Mouse (Mus musculus): ENCODE data around the gene Ddx23. TPM values are rescaled to one million over a fixed set of nuclear protein-coding genes. Genes with fewer than 3 reads are reported as not detected.

Ddx23 gene
- total RNA-seq (2021) (10 to 100 TPM; 65.5 to 84.6 TPM), polyA plus RNA-seq (2012; rRNA removed) (25.6 and 27.7 TPM in 2 replicates)
- long read RNA-seq, transcript Ddx23-201 (17 exons, 3,187 nt): major isoform, 10 of 17 reads
- long read RNA-seq, partial matches to known transcripts: 0 of 17 reads
- long read RNA-seq, other reads (novel, unspliced or antisense): 7 of 17 reads

GRCm38 (mm10) chr15:98662567-98663545 lies at the start of gene Ddx23:
TSS of gene Ddx23 (minus strand) at chr15:98662894.
- peak; percentile 97 for DNase-seq

- DNase-seq: peak; percentile 63
Measured at GRCm38 (mm10) chr15:98710442-98710841, 47.7 kb upstream of the Ddx23 start.

GRCm38 (mm10) chr15:98707766-98708372 lies 45.2 kb upstream of the Ddx23 start, which contains the start of gene Ccdc65:
TSS of gene Ccdc65 (plus strand) at chr15:98708207.
- DNase-seq: peak; percentile 84

DNA sequence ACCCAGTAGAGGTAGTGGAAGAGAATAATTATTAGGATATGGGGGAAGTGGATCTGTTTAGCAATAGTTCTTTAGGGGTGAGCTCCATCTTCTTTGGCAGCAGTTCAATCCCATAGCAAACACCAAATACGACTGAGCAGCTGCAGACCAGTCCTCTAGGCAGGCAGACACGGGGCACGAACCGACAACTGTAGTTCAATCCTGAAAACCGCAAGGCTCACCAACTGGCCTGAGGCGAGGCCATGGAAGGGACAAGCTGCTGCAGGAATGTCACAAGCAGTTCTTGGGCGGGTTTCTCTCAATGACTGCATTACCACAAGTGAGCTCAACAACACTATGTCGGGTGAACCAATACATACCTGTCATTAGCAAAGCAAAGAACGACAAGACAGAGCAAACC lies 41.6 kb upstream of the Ddx23 start:
- no peak for DNase-seq

- DNase-seq: peak; percentile 88
Measured at GRCm38 (mm10) chr15:98699190-98700105, 36.8 kb upstream of the Ddx23 start.

DNA sequence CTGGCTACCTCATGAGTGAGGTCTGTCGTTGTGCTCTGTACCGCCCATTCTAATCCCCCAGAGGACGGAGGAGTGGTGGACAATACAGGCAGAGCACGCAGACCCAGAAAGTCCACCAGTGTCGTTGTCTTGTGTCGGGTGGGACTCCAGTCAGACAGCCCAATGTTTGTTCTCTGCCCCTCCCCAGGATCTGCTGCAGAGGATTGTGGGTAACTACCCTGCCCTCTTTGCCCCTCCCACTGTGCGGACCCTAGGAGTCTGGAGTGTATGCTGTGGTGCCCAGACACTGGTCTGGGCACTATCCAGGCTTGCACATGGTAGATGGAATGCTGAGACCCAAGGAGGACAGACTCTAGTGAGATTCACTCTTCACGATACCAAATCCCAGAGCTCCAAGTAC lies 33.5 kb upstream of the Ddx23 start:
- DNase-seq: no peak

DNA sequence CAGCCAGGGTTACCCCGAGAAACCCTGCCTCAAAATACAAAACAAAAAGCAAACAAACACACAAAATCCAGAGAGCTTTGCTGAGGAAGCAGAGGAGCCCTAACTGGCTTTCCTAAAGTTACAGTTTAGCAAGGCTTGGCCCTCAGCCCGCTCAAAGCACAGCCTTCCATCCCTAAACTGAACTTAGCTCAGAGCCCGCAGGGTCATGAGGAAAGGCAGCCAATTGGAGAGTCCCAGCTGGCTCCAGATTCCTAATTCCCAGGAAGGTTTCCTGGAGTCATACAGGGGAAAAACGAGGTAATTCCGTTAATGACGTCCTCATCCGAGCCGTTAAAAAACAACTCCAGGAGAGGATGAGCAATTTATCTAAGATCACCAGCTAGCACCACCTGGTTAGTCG lies 33.0 kb upstream of the Ddx23 start:
- DNase-seq: peak; percentile 33

DNA sequence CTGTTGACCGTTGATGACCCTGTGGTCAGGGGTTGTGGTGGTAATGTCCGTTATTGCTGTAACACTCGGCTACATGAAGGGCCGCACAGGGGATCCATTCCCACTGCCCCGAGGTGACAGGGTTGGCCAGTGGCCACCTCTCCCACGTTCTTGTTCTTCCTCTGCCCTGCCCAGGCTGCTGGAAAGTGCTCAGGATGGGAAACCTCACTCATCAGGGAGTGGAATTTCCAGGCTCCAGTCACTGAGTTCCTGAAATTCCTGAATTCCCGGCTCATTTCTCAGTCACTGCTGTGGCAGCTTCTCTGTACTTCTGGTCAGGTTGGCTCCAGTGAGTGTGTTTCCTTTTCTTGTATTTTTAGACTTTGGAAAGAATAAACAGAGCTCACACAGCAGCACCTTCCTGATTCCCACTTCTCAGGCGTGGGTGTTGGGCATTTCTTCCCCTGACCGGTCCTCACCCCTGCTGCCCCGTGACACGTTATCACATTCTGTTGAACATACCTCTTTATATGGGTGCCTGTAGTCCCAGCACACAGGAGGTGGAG lies 29.5 kb upstream of the Ddx23 start:
- DNase-seq: peak; percentile 61

GRCm38 (mm10) chr15:98691486-98692147 lies 28.9 kb upstream of the Ddx23 start:
- no peak for DNase-seq

DNA sequence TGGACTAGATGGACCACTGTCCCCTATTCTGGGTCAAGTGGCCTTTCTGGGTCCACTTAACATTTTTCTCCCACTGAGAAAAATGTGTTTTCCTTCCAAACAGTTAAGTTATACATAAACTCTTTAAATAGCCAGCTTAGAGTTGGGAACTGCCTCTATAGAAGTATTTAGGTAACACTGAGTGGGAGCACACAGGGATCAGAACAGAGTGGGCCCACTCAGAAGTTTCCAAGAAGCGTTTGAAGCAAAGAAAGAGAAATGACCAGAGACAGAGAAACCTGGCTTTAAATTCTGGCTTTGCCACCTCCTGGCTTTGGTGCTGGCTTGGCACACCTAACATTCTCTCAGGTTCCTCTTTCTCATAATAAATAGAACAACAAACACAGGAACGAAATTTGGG lies 27.0 kb upstream of the Ddx23 start:
- DNase-seq: no peak

DNA sequence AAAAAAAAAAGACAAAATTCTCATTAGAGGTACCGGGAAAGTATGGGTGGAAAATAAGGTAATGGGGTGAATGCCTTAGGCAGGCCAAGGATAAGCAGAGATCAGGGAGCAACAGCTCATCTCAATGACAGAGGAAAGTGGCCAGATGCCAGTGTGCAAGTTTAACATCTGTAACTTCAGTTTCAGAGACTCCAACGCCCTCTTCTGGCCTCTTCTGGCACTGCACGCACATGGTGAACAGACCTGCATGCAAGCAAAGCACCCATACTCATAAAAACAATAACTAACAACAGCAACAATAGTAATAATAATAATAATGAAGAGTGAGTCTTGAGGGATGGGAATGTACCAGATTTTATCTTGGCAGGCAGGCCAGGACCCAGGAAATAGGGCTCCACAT lies 23.2 kb upstream of the Ddx23 start:
- DNase-seq: no peak

- DNase-seq: no peak
Measured at GRCm38 (mm10) chr15:98683746-98684145, 21.1 kb upstream of the Ddx23 start.

GRCm38 (mm10) chr15:98683177-98683576 lies 20.5 kb upstream of the Ddx23 start:
- DNase-seq: no peak

GRCm38 (mm10) chr15:98681633-98682032 lies 18.9 kb upstream of the Ddx23 start:
- no peak for DNase-seq

GRCm38 (mm10) chr15:98680660-98681059 lies 18.0 kb upstream of the Ddx23 start:
- no peak for DNase-seq

DNA sequence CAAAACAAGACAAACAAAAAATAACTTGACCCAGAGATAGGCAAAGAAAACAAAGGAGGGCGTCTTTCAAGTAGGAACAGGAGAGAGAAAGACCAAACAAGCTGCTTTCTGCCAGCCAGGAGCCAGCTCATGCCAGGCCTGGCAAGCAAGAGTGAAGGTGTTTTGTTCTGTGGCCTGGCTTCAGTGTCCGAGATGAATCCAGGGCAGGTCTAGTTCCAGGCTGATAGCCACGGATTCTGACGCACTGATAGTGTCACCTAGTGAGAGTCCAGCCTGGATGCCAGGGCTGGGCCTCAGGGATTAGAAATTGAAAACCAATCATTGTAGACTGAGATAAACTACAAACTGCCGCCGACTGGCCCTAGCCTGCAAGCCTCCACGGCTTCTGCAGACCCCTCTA lies 15.3 kb upstream of the Ddx23 start:
- no peak for DNase-seq

DNA sequence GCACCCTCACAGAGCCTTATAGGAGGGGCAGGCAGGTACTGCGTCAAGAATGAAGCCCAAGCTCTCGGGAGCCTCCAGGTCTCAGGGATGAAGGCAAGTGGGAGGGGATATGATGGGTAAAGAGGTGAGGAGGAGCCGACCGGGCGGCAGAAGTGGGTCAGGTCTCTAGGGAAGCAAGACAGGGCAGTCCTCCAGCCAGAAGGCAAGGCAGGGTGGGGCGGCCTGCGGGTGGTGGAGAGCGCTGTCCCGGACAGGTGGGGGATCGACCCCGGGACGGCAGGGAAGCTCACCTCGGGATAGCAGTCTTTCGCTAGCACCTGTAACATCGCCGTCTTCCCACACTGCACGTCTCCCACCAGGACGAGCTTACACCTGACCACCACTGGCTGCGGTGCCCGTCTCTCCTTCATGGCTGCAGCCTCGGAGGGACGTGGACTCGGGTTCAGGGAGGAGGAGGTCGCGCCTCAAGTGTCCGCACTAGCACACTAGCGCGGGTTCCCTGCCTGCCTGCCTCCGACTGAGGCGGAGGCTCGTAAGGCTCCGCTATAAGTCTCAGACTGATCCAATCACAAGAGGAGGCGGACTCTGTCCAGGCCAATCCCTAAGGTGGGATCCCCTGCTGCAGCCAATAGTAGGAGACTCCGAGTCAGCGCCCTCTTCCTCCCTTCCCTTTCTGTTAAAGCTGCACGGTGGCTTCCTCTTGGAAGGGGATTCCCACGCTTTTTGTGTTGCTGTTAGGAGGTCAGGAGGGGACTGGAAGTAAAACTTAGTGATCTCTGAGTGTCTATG lies 14.4 kb upstream of the Ddx23 start, which contains the start of gene Rnd1:
TSS of gene Rnd1 (minus strand) at position 522 of the 789 bp plus-strand sequence.
- peak; percentile 90 for DNase-seq

DNA sequence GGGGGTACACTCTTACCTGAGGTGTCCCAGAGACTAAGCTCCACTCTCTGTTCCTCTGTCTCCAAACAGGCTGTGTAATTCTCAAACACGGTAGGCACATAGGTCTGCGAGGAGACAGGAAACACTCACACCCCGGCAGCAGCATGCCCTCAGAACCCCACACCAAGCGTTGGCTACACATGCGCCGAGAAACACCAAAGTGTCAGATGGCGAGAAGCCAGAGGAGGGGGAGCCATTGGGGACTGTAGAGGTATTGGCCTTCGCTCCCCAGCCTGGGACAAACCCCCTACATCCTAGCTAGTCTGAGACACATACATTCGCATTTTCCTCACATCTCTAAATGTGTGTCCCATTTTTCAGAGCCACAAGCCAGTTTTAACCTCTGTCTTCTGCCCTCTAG lies 13.8 kb upstream of the Ddx23 start:
- no peak for DNase-seq

GRCm38 (mm10) chr15:98675634-98676250 lies 13.0 kb upstream of the Ddx23 start:
- DNase-seq: no peak

All from adrenal gland, adult 2 months (tissue).